Mouse (Mus musculus): ENCODE data around the gene Myo5c.
A peak's percentile ranks its signal among the peaks of the same experiment; 100 is the strongest.
"Not testable (repeated sequence)": the region's sequence is repeated elsewhere in the genome, so short reads cannot be mapped to it uniquely, and the experiment has no call there.

The Myo5c gene

GRCm38 (mm10) chr9:75243730-75244406 is 12.0 kb downstream of the Myo5c start:
- no peak for DNase-seq (ENCODE audit: inconsistent age in 2 of 2, low spot score in 1 of 2)

- DNase-seq (ENCODE audit: inconsistent age in 2 of 2, low spot score in 1 of 2) = no peak
Measured at GRCm38 (mm10) chr9:75244527-75244926, 12.7 kb downstream of the Myo5c start.

GRCm38 (mm10) chr9:75246080-75246930 is 14.5 kb downstream of the Myo5c start:
- DNase-seq (ENCODE audit: inconsistent age in 2 of 2, low spot score in 1 of 2) = no peak

GRCm38 (mm10) chr9:75247870-75248269 is 16.1 kb downstream of the Myo5c start:
- DNase-seq (ENCODE audit: inconsistent age in 2 of 2, low spot score in 1 of 2) = no peak

- no peak for DNase-seq (ENCODE audit: inconsistent age in 2 of 2, low spot score in 1 of 2)
Measured at GRCm38 (mm10) chr9:75248359-75248758, 16.5 kb downstream of the Myo5c start.

GRCm38 (mm10) chr9:75248874-75249273 is 17.1 kb downstream of the Myo5c start:
- DNase-seq (ENCODE audit: inconsistent age in 2 of 2, low spot score in 1 of 2) = no peak

- DNase-seq (ENCODE audit: inconsistent age in 2 of 2, low spot score in 1 of 2) = not testable (repeated sequence)
Measured at GRCm38 (mm10) chr9:75253158-75253557, 21.3 kb downstream of the Myo5c start.

GRCm38 (mm10) chr9:75253766-75254165 is 21.9 kb downstream of the Myo5c start:
- no peak for DNase-seq (ENCODE audit: inconsistent age in 2 of 2, low spot score in 1 of 2)

GRCm38 (mm10) chr9:75254196-75254955 is 22.6 kb downstream of the Myo5c start:
- DNase-seq (ENCODE audit: inconsistent age in 2 of 2, low spot score in 1 of 2) = no peak

GRCm38 (mm10) chr9:75255820-75256545 is 24.2 kb downstream of the Myo5c start:
- no peak for DNase-seq (ENCODE audit: inconsistent age in 2 of 2, low spot score in 1 of 2)

- no peak for DNase-seq (ENCODE audit: inconsistent age in 2 of 2, low spot score in 1 of 2)
Measured at GRCm38 (mm10) chr9:75258792-75259191, 27.0 kb downstream of the Myo5c start.

- no peak for DNase-seq (ENCODE audit: inconsistent age in 2 of 2, low spot score in 1 of 2)
Measured at GRCm38 (mm10) chr9:75259656-75260055, 27.8 kb downstream of the Myo5c start.

- no peak for DNase-seq (ENCODE audit: inconsistent age in 2 of 2, low spot score in 1 of 2)
Measured at GRCm38 (mm10) chr9:75261332-75261872, 29.6 kb downstream of the Myo5c start.

GRCm38 (mm10) chr9:75262235-75262826 is 30.5 kb downstream of the Myo5c start:
- DNase-seq (ENCODE audit: inconsistent age in 2 of 2, low spot score in 1 of 2) = no peak

- no peak for DNase-seq (ENCODE audit: inconsistent age in 2 of 2, low spot score in 1 of 2)
Measured at GRCm38 (mm10) chr9:75264008-75264718, 32.3 kb downstream of the Myo5c start.

- DNase-seq (ENCODE audit: inconsistent age in 2 of 2, low spot score in 1 of 2) = no peak
Measured at GRCm38 (mm10) chr9:75267147-75267546, 35.3 kb downstream of the Myo5c start.

- DNase-seq (ENCODE audit: inconsistent age in 2 of 2, low spot score in 1 of 2) = no peak
Measured at GRCm38 (mm10) chr9:75270382-75270781, 38.6 kb downstream of the Myo5c start.

GRCm38 (mm10) chr9:75271539-75271938 is 39.7 kb downstream of the Myo5c start:
- no peak for DNase-seq (ENCODE audit: inconsistent age in 2 of 2, low spot score in 1 of 2)

GRCm38 (mm10) chr9:75273646-75274045 is 41.8 kb downstream of the Myo5c start:
- peak; percentile 42 to 76 for DNase-seq (ENCODE audit: inconsistent age in 2 of 2, low spot score in 1 of 2)

- no peak for DNase-seq (ENCODE audit: inconsistent age in 2 of 2, low spot score in 1 of 2)
Measured at GRCm38 (mm10) chr9:75274486-75274885, 42.7 kb downstream of the Myo5c start.

Data from adrenal gland, adult (tissue).